Mouse (Mus musculus): Measurements from ENCODE around the gene Cd3d.

GRCm38 (mm10) chr9:44947836-44948235 lies 33.8 kb upstream of the Cd3d start:
- TF ChIP-seq USF1 (IDR thresholded peaks at IDR 0.05; ENCODE audit: low read depth) (no peak), REST (IDR thresholded peaks at IDR 0.05; ENCODE audit: insufficient read depth, insufficient read length) (no peak), POLR2A (IDR thresholded peaks at IDR 0.05; ENCODE audit: insufficient read length, low read depth) (no peak), POLR2AphosphoS2 (IDR thresholded peaks at IDR 0.05; ENCODE audit: insufficient read length, low read depth) (no peak), MAX (IDR thresholded peaks at IDR 0.05; ENCODE audit: low read depth) (no peak), MYOD1 (IDR thresholded peaks at IDR 0.05; ENCODE audit: control insufficient read depth in 1 of 3, insufficient read length in 2 of 3, low read depth in 2 of 3) (no peak), MYOG (IDR thresholded peaks at IDR 0.05; ENCODE audit: control insufficient read depth in 1 of 3, insufficient read depth in 1 of 3, insufficient read length in 2 of 3, low read depth in 2 of 3) (no peak), E2F4 (IDR thresholded peaks at IDR 0.05; ENCODE audit: insufficient read depth) (no peak)

Measured in myocyte (in vitro differentiated cells).